Mouse (Mus musculus) heart, embryonic 16.5 days (tissue): ENCODE results near the gene Clp1. TPM values are rescaled to one million over a fixed set of nuclear protein-coding genes. Genes with fewer than 3 reads are reported as not detected.
"Not testable (repeated sequence)": the region's sequence is repeated elsewhere in the genome, so short reads cannot be mapped to it uniquely, and the experiment has no call there.

ENCODE experiments used
- ATAC-seq: fragments of 200-750 bp; cut with Nextera tagmentation; replicated peaks from 2 replicates; pipeline ENCODE4 v1.8.0; 2017; ENCODE audit warnings: moderate number of reproducible peaks; ENCODE audit not compliant: insufficient read depth, low FRiP score; ENCODE audit errors: extremely low read depth
- H3K27ac ChIP-seq: fragments of 300-500 bp; sonication (generic); 2 replicates; pipeline ENCODE4 v1.5.1; 2014; ENCODE audit warnings: mild to moderate bottlenecking, low read length, control low read depth, moderate library complexity
- H3K27me3 ChIP-seq: fragments of 300-500 bp; sonication (generic); 2 replicates; pipeline ENCODE4 v1.6.1; 2014; ENCODE audit warnings: low read length, mixed read lengths; ENCODE audit not compliant: control insufficient read depth, insufficient read depth
- H3K36me3 ChIP-seq: fragments of 300-500 bp; sonication (generic); 2 replicates; pipeline ENCODE4 v1.6.1; 2014; ENCODE audit not compliant: control insufficient read depth, insufficient read depth
- H3K4me1 ChIP-seq: fragments of 300-500 bp; sonication (generic); 2 replicates; pipeline ENCODE4 v1.6.1; 2014; ENCODE audit warnings: low read length, mixed read lengths; ENCODE audit not compliant: control insufficient read depth, insufficient read depth
- H3K4me2 ChIP-seq: fragments of 300-500 bp; sonication (generic); 2 replicates; pipeline ENCODE4 v1.6.1; 2014; ENCODE audit warnings: low read depth, mild to moderate bottlenecking, control low read depth, low read length
- H3K4me3 ChIP-seq: fragments of 300-500 bp; sonication (generic); 2 replicates; pipeline ENCODE4 v1.5.1; 2014; ENCODE audit warnings: mild to moderate bottlenecking, control low read depth, low read length
- H3K9ac ChIP-seq: fragments of 300-500 bp; sonication (generic); 2 replicates; pipeline ENCODE4 v1.6.1; 2014; ENCODE audit warnings: low read length, control low read depth
- H3K9me3 ChIP-seq: fragments of 300-500 bp; sonication (generic); replicated peaks from 2 replicates; pipeline ENCODE4 v1.6.1; 2016; ENCODE audit warnings: low read length; ENCODE audit not compliant: control insufficient read depth
- WGBS: fragments of 180-500 bp; shearing (Covaris S2); extraction: QIAGEN DNeasy Blood & Tissue Kit; methylation state at CpG from one replicate; pipeline ENCODE4 v1.1.7; 2014; 5-methylcytosine and 5-hydroxymethylcytosine counted together
- polyA plus RNA-seq: library from polyadenylated mRNA; unstranded; fragments of >200 nt; fragmentation: Nextera tagmentation; extraction: Ambion mirVana; gene quantifications from 2 replicates; pipeline ENCODE4 v1.2.1, GENCODE M21; 2015

Clp1 gene
- polyA plus RNA-seq, 1 experiment from 2014 or later = 19.5 TPM

DNA sequence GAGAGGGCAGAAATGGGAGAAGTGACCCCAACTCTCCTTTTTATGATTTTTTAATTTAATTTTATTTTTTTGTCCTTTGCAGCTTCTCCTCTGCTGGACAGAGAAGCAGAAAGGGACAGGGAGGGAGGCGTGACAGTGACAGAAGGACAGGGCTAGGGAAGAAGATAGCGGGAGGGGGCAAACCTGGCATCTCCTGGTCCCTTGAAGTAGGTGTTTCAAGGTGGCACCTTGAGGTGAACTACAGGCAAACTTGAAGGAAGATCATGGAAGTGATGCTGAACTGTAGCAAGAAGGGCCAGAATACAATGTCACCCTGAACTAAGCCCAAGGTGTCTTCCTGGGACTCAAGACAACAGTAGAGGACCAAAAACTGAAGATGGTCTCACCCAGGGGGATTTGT, 7.8 kb upstream of the Clp1 start:
- Histone ChIP-seq H3K4me2 (peak overlapping the region; percentile 62), H3K36me3 (no peaks in the 10 kb centered on the region), H3K4me1 (peaks cover 29% of the 10 kb centered on the region), H3K4me3 (peak overlapping the region; percentile 45), H3K9me3 (no peaks in the 10 kb centered on the region), H3K9ac (peak overlapping the region; percentile 35; the same call in 1 of the 2 replicates), H3K27me3 (peaks cover 11% of the 10 kb centered on the region), H3K27ac (no peak overlapping the region)
- no peak for ATAC-seq
- 2% methylated on average over 2 of the region's 2 CpGs for WGBS

DNA sequence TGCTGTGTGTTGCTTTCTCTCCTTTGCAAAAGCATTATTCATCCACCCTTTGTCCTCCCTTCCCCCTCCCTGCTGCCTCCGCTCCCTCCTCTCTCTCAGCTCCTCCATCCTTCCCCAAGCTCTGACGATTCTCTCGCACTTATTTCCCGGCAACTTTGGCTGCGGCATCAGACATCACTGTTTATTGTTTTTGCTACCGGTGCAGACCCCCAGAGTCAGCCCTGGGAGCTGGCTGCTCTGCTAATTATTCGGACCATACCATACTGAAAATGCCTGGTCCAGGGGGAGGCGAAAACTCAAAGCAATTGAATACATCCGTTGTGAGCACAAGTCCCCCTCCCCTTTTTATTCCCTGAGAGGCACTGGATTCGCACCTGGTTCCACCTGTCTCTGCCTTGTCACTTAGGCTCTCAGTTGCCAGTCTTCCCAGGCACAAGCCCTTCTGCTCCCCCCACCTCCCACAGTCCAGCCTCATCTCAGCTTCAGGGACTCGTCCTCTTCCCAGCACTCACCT, 7.3 kb upstream of the Clp1 start:
- Histone ChIP-seq H3K4me3 (peak overlapping the region; percentile 45), H3K9me3 (no peaks in the 10 kb centered on the region), H3K4me2 (peak overlapping the region; percentile 62), H3K9ac (peak overlapping the region; percentile 35), H3K4me1 (peaks cover 26% of the 10 kb centered on the region), H3K27ac (no peak overlapping the region), H3K36me3 (no peaks in the 10 kb centered on the region), H3K27me3 (peaks cover 11% of the 10 kb centered on the region)
- WGBS = under 1% methylated on average over 11 of the region's 11 CpGs
- no peak for ATAC-seq

DNA sequence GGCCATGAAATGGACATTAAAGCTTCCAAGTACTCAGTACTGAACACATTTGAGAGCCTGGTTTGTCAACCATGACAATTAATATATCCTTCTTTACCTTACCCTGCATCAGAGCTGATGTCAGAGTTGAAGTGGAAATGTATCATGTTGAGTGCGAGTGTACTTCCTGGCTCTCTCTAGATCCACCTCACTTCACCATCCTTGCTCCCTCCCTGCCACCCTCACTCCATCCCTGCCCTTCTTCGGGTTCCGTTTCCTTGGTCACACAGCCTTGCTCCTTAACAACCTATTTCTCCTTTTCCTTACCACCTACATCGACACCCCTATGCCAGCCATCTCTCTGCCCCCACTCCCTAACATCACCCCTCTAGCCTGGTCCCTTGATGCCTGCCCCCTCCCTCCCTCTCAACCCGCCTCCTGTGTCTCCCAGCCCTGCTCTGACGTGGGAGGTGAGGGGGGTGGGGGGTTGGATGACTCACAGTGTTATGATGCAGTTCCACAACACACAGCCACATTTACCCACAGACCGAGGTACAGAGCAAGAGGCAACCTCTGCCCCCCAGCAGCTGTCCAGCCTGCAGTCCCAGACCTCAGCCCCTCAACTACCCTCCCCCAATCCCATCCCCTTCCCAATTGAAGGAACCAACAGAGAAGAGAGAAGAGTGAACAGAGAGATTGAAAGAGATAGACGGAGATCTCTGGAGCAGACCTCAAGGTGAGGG, 6.6 kb upstream of the Clp1 start, which contains the start of gene Ypel4:
Ypel4 (plus strand) TSS at position 480 of the 722 bp plus-strand sequence.
- Histone ChIP-seq H3K4me1 (peaks cover 24% of the 10 kb centered on the region), H3K4me3 (peak within 1 kb of the TSS; percentile 45), H3K9me3 (no peaks in the 10 kb centered on the region), H3K9ac (peak within 1 kb of the TSS; percentile 35), H3K4me2 (peak within 1 kb of the TSS; percentile 62), H3K36me3 (no peaks in the 10 kb centered on the region), H3K27ac (no peak within 1 kb of the TSS), H3K27me3 (peaks cover 11% of the 10 kb centered on the region)
- WGBS = 3% methylated on average over 8 of the region's 8 CpGs
- 0 out of 2 replicates have a peak, but pooled peaks have one; percentile 15 for ATAC-seq

DNA sequence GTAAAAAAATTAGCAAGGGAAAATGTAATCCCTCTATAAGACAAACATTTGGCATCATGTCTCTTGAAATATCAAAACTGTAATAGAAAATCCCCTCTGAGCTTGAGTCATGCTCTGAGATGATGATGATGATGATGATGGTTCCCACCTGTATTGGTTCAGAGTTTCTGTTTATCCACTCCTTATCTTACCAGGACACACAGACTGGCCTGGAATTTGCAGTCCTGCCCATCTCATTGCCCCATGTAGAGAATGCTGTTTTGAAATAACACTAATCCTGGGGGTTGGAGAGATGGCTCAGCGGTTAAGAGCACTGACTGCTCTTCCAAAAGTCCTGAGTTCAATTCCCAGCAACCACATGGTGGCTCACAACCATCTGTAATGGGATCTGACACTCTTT, 5.2 kb upstream of the Clp1 start:
- H3K4me2 ChIP-seq = no peak overlapping the region
- 74% methylated on average over 1 of the region's 1 CpGs for WGBS
- H3K36me3 ChIP-seq = no peaks in the 10 kb centered on the region
- no peak for ATAC-seq
- H3K4me3 ChIP-seq = no peak overlapping the region
- H3K4me1 ChIP-seq = peaks cover 17% of the 10 kb centered on the region; the same call in 1 of the 2 replicates
- H3K9me3 ChIP-seq = no peaks in the 10 kb centered on the region
- H3K9ac ChIP-seq = no peak overlapping the region
- peaks cover 11% of the 10 kb centered on the region for H3K27me3 ChIP-seq
- no peak overlapping the region for H3K27ac ChIP-seq

DNA sequence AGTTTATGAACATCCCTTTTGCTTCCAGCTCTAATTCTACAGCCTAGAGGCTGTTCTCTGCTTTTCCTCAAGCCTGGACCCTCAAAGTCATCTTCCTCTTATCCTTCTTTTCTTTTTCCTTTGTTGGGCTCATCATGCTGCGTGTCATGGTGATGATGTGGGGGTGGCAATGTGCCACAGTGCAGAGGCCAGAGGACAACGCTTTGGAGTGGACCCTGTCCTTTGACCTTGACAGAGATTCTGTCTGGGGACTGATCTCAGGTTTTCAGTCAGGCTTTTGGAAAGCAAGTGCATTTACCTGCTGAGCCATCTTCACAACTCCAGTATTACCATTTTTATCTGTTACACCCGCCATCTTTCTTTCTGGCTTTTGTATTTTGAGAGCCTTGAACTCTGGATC, 4.1 kb upstream of the Clp1 start:
- Histone ChIP-seq H3K4me2 (no peak overlapping the region), H3K9ac (no peak overlapping the region), H3K27ac (no peak overlapping the region), H3K4me3 (no peak overlapping the region), H3K27me3 (peaks cover 10% of the 10 kb centered on the region), H3K36me3 (no peaks in the 10 kb centered on the region), H3K9me3 (no peaks in the 10 kb centered on the region), H3K4me1 (peaks cover 14% of the 10 kb centered on the region)
- 77% methylated on average over 3 of the region's 3 CpGs for WGBS
- no peak for ATAC-seq

DNA sequence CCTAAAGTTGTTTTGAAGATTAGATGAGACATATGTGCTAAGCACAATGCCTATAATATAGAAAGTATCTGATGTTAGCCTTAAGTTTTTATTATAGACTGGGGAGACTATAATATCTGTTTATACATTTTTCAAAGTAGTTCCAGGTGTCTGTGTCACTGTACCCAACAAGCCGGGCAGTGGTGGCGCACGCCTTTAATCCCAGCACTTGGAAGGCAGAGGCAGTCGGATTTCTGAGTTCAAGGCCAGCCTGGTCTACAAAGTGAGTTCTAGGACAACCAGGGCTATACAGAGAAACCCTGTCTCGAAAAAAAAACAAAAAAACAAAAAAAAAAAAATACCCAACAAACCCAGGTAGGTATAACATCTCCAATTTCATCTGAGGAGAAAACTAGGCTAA, 1.0 kb upstream of the Clp1 start:
- not testable (repeated sequence) for H3K9me3 ChIP-seq, H3K4me3 ChIP-seq, H3K9ac ChIP-seq, H3K4me2 ChIP-seq, ATAC-seq, H3K27me3 ChIP-seq, H3K27ac ChIP-seq
- H3K36me3 ChIP-seq = peaks cover 20% of the 10 kb centered on the region
- 80% methylated on average over 5 of the region's 5 CpGs for WGBS
- peaks cover 16% of the 10 kb centered on the region for H3K4me1 ChIP-seq

DNA sequence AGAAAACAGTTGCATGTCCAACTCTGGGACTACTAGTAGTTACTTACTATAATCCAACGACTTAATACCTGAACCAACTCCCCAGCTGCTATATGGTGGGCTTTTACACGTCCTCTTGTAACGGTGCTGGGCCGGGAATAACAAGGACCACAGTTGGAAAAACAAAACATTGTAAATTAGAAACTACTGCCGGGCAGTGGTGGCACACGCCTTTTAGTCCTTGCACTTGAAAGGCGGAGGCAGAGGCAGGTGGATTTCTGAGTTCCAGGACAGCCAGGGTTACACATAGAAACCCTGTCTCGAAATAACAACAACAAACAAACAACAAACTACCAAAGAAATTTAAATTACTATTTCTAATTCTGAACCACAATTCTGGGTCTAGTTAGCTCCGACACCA, 434 bp downstream of the Clp1 start:
- Histone ChIP-seq H3K9ac (peak overlapping the region; percentile 79), H3K27ac (peak overlapping the region; percentile 53), H3K4me2 (peak overlapping the region; percentile 96), H3K4me1 (peaks cover 16% of the 10 kb centered on the region), H3K9me3 (no peaks in the 10 kb centered on the region), H3K27me3 (no peaks in the 10 kb centered on the region), H3K36me3 (peaks cover 21% of the 10 kb centered on the region), H3K4me3 (peak overlapping the region; percentile 81)
- no peak for ATAC-seq
- 1% methylated on average over 9 of the region's 9 CpGs for WGBS

DNA sequence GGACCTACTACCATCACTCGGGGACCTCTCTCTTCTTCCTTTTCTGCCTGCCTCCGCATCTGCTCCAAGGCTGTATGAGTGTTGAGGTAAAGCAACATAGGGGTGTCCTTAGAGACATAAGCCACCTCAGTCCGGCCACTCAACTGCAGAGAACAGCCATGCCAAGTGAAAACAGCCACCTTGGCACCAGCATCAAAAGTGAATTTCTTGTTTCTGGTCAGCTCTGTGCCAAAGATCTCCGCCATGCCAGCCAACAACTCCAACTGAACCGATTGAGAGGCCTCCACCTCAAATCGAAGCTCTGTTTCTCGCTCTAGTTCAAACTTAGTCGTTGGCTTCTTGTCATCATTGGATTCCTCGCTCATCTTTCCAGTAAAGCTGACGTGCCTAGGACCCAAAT, 1.4 kb downstream of the Clp1 start:
- Histone ChIP-seq H3K9me3 (no peaks in the 10 kb centered on the region), H3K4me1 (peaks cover 16% of the 10 kb centered on the region), H3K36me3 (peaks cover 23% of the 10 kb centered on the region), H3K9ac (no peak overlapping the region), H3K27ac (no peak overlapping the region), H3K27me3 (no peaks in the 10 kb centered on the region), H3K4me3 (no peak overlapping the region), H3K4me2 (no peak overlapping the region; the same call in 1 of the 2 replicates)
- 89% methylated on average over 10 of the region's 10 CpGs for WGBS
- ATAC-seq = no peak

DNA sequence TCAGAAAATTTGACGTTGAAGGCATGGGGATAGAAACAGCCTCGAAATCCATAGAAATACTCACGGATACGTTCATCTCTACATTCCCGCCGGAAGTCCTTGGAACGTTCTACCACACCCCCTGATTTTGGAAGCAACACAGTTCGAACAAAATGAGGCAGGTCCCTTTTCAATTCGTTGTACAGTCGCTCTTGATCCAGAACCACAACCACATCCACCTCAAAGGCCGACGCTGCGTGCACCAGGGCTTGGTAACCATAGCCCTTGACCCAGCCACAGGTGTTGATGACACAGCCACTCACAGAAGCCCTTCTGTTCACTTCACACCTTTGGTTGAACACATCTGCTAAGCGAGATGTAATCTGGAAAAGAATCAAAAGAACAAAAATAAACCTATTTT, 3.3 kb downstream of the Clp1 start:
- Histone ChIP-seq H3K27me3 (no peaks in the 10 kb centered on the region), H3K27ac (no peak overlapping the region), H3K4me2 (no peak overlapping the region), H3K4me3 (no peak overlapping the region), H3K4me1 (peaks cover 16% of the 10 kb centered on the region), H3K9me3 (no peaks in the 10 kb centered on the region), H3K9ac (no peak overlapping the region), H3K36me3 (peaks cover 23% of the 10 kb centered on the region)
- no peak for ATAC-seq
- 87% methylated on average over 14 of the region's 14 CpGs for WGBS
